Mouse (Mus musculus) intestine, postnatal 0 days (tissue): ENCODE data around the gene Stat5b. TPM values are rescaled to one million over a fixed set of nuclear protein-coding genes. Genes with fewer than 3 reads are reported as not detected.

Experiments used
- ATAC-seq: fragments of 200-750 bp; cut with Nextera tagmentation; 2 replicates; pipeline ENCODE4 v1.8.0; 2017; ENCODE audit warnings: mild to moderate bottlenecking, moderate TSS enrichment, moderate library complexity
- H3K27ac ChIP-seq: fragments of 300-500 bp; sonication (generic); 2 replicates; pipeline ENCODE4 v1.5.1; 2014; ENCODE audit warnings: mild to moderate bottlenecking, low read depth, low read length, moderate library complexity
- H3K27me3 ChIP-seq: fragments of 300-500 bp; sonication (generic); replicated peaks from 2 replicates; pipeline ENCODE4 v1.6.1; 2014; ENCODE audit warnings: low read length, mixed read lengths; ENCODE audit not compliant: control insufficient read depth, insufficient read depth
- H3K36me3 ChIP-seq: fragments of 300-500 bp; sonication (generic); 2 replicates; pipeline ENCODE4 v1.6.1; 2014; ENCODE audit warnings: mild to moderate bottlenecking, moderate library complexity; ENCODE audit not compliant: control insufficient read depth, insufficient read depth
- H3K4me1 ChIP-seq: fragments of 300-500 bp; sonication (generic); replicated peaks from 2 replicates; pipeline ENCODE4 v1.6.1; 2014; ENCODE audit warnings: antibody characterized with exemption, low read length, mixed read lengths; ENCODE audit not compliant: control insufficient read depth, insufficient read depth
- H3K4me2 ChIP-seq: fragments of 300-500 bp; sonication (generic); replicated peaks from 2 replicates; pipeline ENCODE4 v1.6.1; 2014; ENCODE audit warnings: low read depth, mild to moderate bottlenecking, moderate library complexity
- H3K4me3 ChIP-seq: fragments of 300-500 bp; sonication (generic); 2 replicates; pipeline ENCODE4 v1.5.1; 2014; ENCODE audit warnings: low read depth, low read length
- H3K9ac ChIP-seq: fragments of 300-500 bp; sonication (generic); 2 replicates; pipeline ENCODE4 v1.6.1; 2014; ENCODE audit warnings: mild to moderate bottlenecking, low read depth, low read length
- H3K9me3 ChIP-seq: fragments of 300-500 bp; sonication (generic); 2 replicates; pipeline ENCODE4 v1.6.1; 2016; ENCODE audit warnings: mixed run types; ENCODE audit not compliant: control insufficient read depth
- CTCF ChIP-seq: sonication (generic); IDR thresholded peaks from 2 replicates; pipeline ENCODE4 v1.5.1; 2016; ENCODE audit warnings: low read depth, mild to moderate bottlenecking, control low read depth, antibody characterized with exemption, moderate library complexity
- WGBS: fragments of 180-500 bp; shearing (Covaris S2); extraction: QIAGEN DNeasy Blood & Tissue Kit; methylation state at CpG from one replicate; pipeline ENCODE4 v1.1.7; 2014; 5-methylcytosine and 5-hydroxymethylcytosine counted together
- polyA plus RNA-seq: library from polyadenylated mRNA; unstranded; fragments of >200 nt; fragmentation: Nextera tagmentation; extraction: Ambion mirVana; gene quantifications from 2 replicates; pipeline ENCODE4 v1.2.1, GENCODE M21; 2015

The Stat5b gene
- polyA plus RNA-seq, 1 experiment from 2014 or later: 13.0 TPM

- 55% methylated on average over 4 of the region's 4 CpGs for WGBS
- no peak overlapping the region for H3K9ac ChIP-seq
- no peak for TF ChIP-seq CTCF
Observed at GRCm38 (mm10) chr11:100816801-100817200, 33.7 kb downstream of the Stat5b start.

GRCm38 (mm10) chr11:100816342-100816741, 34.2 kb downstream of the Stat5b start:
- WGBS: 48% methylated on average over 3 of the region's 3 CpGs
- Histone ChIP-seq H3K36me3 (no peaks in the 10 kb centered on the region), H3K27me3 (no peaks in the 10 kb centered on the region), H3K27ac (no peak overlapping the region), H3K9me3 (no peaks in the 10 kb centered on the region), H3K4me3 (no peak overlapping the region), H3K9ac (no peak overlapping the region), H3K4me2 (no peak overlapping the region), H3K4me1 (no peaks in the 10 kb centered on the region; the same call in 1 of the 2 replicates)
- ATAC-seq: no peak
- TF ChIP-seq CTCF: no peak

More at GRCm38 (mm10) chr11:100816801-100817200, 33.7 kb downstream of the Stat5b start:
- Histone ChIP-seq H3K4me1 (no peaks in the 10 kb centered on the region; the same call in 1 of the 2 replicates), H3K27me3 (no peaks in the 10 kb centered on the region), H3K4me3 (no peak overlapping the region), H3K27ac (no peak overlapping the region), H3K4me2 (no peak overlapping the region), H3K9me3 (no peaks in the 10 kb centered on the region), H3K36me3 (no peaks in the 10 kb centered on the region)
- ATAC-seq: no peak

GRCm38 (mm10) chr11:100814498-100814897, 36.0 kb downstream of the Stat5b start:
- Histone ChIP-seq H3K27ac (no peak overlapping the region), H3K4me1 (no peaks in the 10 kb centered on the region; the same call in 1 of the 2 replicates), H3K9ac (0 out of 2 replicates have a peak overlapping the region, but pooled peaks have one; percentile 11), H3K4me2 (peak overlapping the region; percentile 50), H3K4me3 (no peak overlapping the region), H3K9me3 (no peaks in the 10 kb centered on the region), H3K36me3 (no peaks in the 10 kb centered on the region), H3K27me3 (no peaks in the 10 kb centered on the region)
- 30% methylated on average over 13 of the region's 13 CpGs for WGBS
- 0 out of 2 replicates have a peak, but pooled peaks have one; percentile 25 for TF ChIP-seq CTCF
- ATAC-seq: peak; percentile 69; the same call in 1 of the 2 replicates

- TF ChIP-seq CTCF: peak; percentile 48
- Histone ChIP-seq H3K4me2 (no peak overlapping the region), H3K9ac (no peak overlapping the region), H3K4me3 (no peak overlapping the region), H3K27ac (no peak overlapping the region), H3K27me3 (no peaks in the 10 kb centered on the region), H3K36me3 (no peaks in the 10 kb centered on the region), H3K9me3 (no peaks in the 10 kb centered on the region), H3K4me1 (no peaks in the 10 kb centered on the region)
- ATAC-seq: no peak
- 98% methylated on average over 2 of the region's 2 CpGs for WGBS
Observed at GRCm38 (mm10) chr11:100811132-100811531, 39.4 kb downstream of the Stat5b start.

- H3K36me3 ChIP-seq: peaks cover under 1% of the 10 kb centered on the region; the same call in 1 of the 2 replicates
- no peak overlapping the region for H3K9ac ChIP-seq
- no peak overlapping the region for H3K4me2 ChIP-seq
- no peak overlapping the region for H3K4me3 ChIP-seq
- H3K27me3 ChIP-seq: no peaks in the 10 kb centered on the region
- no peak for TF ChIP-seq CTCF
- H3K4me1 ChIP-seq: no peaks in the 10 kb centered on the region
- H3K9me3 ChIP-seq: no peaks in the 10 kb centered on the region
- 83% methylated on average over 9 of the region's 9 CpGs for WGBS
- no peak overlapping the region for H3K27ac ChIP-seq
- no peak for ATAC-seq
Observed at GRCm38 (mm10) chr11:100810516-100810915, 40.0 kb downstream of the Stat5b start.

- Histone ChIP-seq H3K4me1 (no peaks in the 10 kb centered on the region), H3K9ac (no peak overlapping the region), H3K27ac (no peak overlapping the region), H3K9me3 (no peaks in the 10 kb centered on the region), H3K27me3 (no peaks in the 10 kb centered on the region), H3K4me2 (no peak overlapping the region), H3K36me3 (peaks cover 39% of the 10 kb centered on the region), H3K4me3 (no peak overlapping the region)
- WGBS: 76% methylated on average over 20 of the region's 20 CpGs
- ATAC-seq: no peak
- TF ChIP-seq CTCF: no peak
Observed at GRCm38 (mm10) chr11:100806380-100807305, 43.9 kb downstream of the Stat5b start.
